Comparison of ENCODE assay signal across 27 mouse cellular contexts in the genomic region with DNA sequence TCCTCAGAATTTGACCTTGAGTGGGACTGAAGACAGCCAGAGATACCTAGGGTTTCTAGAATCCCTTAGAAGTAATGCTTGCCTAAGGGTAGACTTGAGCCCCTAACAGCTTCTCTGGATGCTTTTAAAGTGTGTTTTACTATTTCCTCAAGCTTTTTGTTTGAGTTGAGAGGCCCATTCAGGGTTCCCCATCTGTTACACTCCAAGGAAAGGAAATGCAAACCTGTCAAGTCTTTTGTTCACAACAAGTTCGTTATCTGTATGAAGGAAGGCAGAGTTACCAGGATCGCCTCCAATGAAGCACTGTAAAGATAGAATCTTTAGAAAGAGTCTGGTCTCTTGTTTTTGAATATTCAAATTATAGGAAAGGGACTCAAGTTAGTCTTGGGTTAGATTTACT. TPM values are rescaled to one million over a fixed set of nuclear protein-coding genes. Genes with fewer than 3 reads are reported as not detected.
DNase-seq lines count a peak whose midpoint lies in the region; ATAC-seq and TF ChIP-seq lines count a peak whose summit lies in the region.
"Had no signal": no experiment of that assay in that cellular context is flagged by ENCODE, and none has a peak within 500 bp of the region (broad histone marks: within the 10 kb centered on the region; RNA-seq: fewer than 3 reads in every experiment).

No protein-coding gene starts in this region.

- no peak for TF ChIP-seq CTCF in layer of hippocampus, adult 2 months (conservative IDR thresholded peaks at IDR 0.05)
- TF ChIP-seq CTCF in ES-Bruce4 (IDR thresholded peaks at IDR 0.05; ENCODE audit: low read depth, low read length) (no peak), MEL (IDR thresholded peaks at IDR 0.05 in 2 of 3, conservative IDR thresholded peaks at IDR 0.05 in 1 of 3; ENCODE audit: control insufficient read depth in 1 of 3, insufficient read depth in 1 of 3, low read depth in 2 of 3, low read length in 3 of 3, poor library complexity in 1 of 3, severe bottlenecking in 1 of 3) (no peak)

- no peak for TF ChIP-seq RAD21 in MEL (IDR thresholded peaks at IDR 0.05; ENCODE audit: low read depth, low read length)

- no peak for TF ChIP-seq POLR2A in ES-Bruce4 (IDR thresholded peaks at IDR 0.05; ENCODE audit: insufficient read depth, low read length)
- no peak for TF ChIP-seq POLR2A in MEL (IDR thresholded peaks at IDR 0.05; ENCODE audit: control insufficient read depth in 1 of 2, insufficient read depth in 1 of 2, low read depth in 1 of 2, low read length in 2 of 2, poor library complexity in 1 of 2)

- TF ChIP-seq EP300 in ES-Bruce4 (IDR thresholded peaks at IDR 0.05; ENCODE audit: insufficient read depth, low read depth, low read length), result no peak
- TF ChIP-seq EP300 in MEL (IDR thresholded peaks at IDR 0.05; ENCODE audit: low read depth in 1 of 2, low read length in 2 of 2), result no peak

- H3K27ac ChIP-seq in heart, embryonic 12.5 days (ENCODE audit: poor library complexity, severe bottlenecking), result no peak overlapping the region
- peak overlapping the region; percentile 36; the same call in 1 of the 2 replicates for H3K27ac ChIP-seq in layer of hippocampus, adult 2 months
- H3K27ac ChIP-seq in ES-Bruce4 (ENCODE audit: insufficient read depth, low read length) (peak overlapping the region; percentile 83), MEL (ENCODE audit: control insufficient read depth, low read depth, low read length) (no peak overlapping the region)
- H3K27ac ChIP-seq: embryonic facial prominence, embryonic 10.5 days; forebrain, embryonic 13.5 days; heart, embryonic 13.5 days; hindbrain, postnatal 0 days; midbrain, embryonic 12.5 days; neural tube, embryonic 15.5 days had no signal

- H3K4me1 ChIP-seq in heart, embryonic 12.5 days (replicated peaks), result peaks cover 58% of the 10 kb centered on the region
- H3K4me1 ChIP-seq in ES-Bruce4 (ENCODE audit: control insufficient read depth, insufficient read depth, low read length) (peaks cover 8% of the 10 kb centered on the region), MEL (ENCODE audit: control insufficient read depth in 1 of 2, insufficient read depth in 2 of 2, low read length in 2 of 2) (peaks cover 17 to 19% of the 10 kb centered on the region in 2 experiments)

- ATAC-seq in heart, embryonic 12.5 days (ENCODE audit: insufficient number of reproducible peaks, low FRiP score), result no peak
- ATAC-seq: activated CD4-positive, CD25-positive, alpha-beta regulatory T cell, adult 4 months; forebrain, embryonic 13.5 days; hindbrain, postnatal 0 days; liver, postnatal 0 days; Patski had no signal

- DNase-seq in heart, adult 11 months, result peak; percentile 39
- DNase-seq in layer of hippocampus, adult 2 months (ENCODE audit: low spot score in 2 of 2), result no peak
- DNase-seq in layer of hippocampus, adult 9-10 months (ENCODE audit: low spot score), result no peak
- DNase-seq in MEL (ENCODE audit: low read depth, low spot score), result peak; percentile 32
- no peak for DNase-seq in kidney, adult 18-20 months
- DNase-seq: adrenal gland, adult 8-10 months; B cell, adult 2 months; cerebellum, adult 18-20 months; cerebellum, postnatal 25 days; kidney, adult 8-10 months; kidney, postnatal 10 days; liver; liver, postnatal 0 days; lung, postnatal 14 days; right cerebral cortex, adult 18-20 months; right cerebral cortex, postnatal 4 days had no signal

- H3K9ac ChIP-seq in heart, embryonic 12.5 days, result no peak overlapping the region
- no peak overlapping the region for H3K9ac ChIP-seq in ES-Bruce4 (ENCODE audit: low read depth, poor library complexity, severe bottlenecking)
- no peak overlapping the region for H3K9ac ChIP-seq in MEL (ENCODE audit: control insufficient read depth, low read depth, low read length, poor library complexity, severe bottlenecking)
- H3K9ac ChIP-seq: forebrain, embryonic 13.5 days; liver, postnatal 0 days; midbrain, embryonic 12.5 days; neural tube, embryonic 15.5 days had no signal

- no peaks in the 10 kb centered on the region for H3K9me3 ChIP-seq in heart, embryonic 12.5 days (replicated peaks)
- no peaks in the 10 kb centered on the region for H3K9me3 ChIP-seq in ES-Bruce4 (replicated peaks; ENCODE audit: control insufficient read depth, insufficient read depth, low read length, poor library complexity, severe bottlenecking)
- no peaks in the 10 kb centered on the region for H3K9me3 ChIP-seq in MEL (replicated peaks; ENCODE audit: insufficient read depth, low read length)
- H3K9me3 ChIP-seq: embryonic facial prominence, embryonic 10.5 days; forebrain, embryonic 13.5 days; heart, embryonic 13.5 days; limb, embryonic 10.5 days; midbrain, embryonic 12.5 days; neural tube, embryonic 15.5 days had no signal

- no peak overlapping the region for H3K4me2 ChIP-seq in heart, embryonic 12.5 days
- H3K4me2 ChIP-seq: forebrain, embryonic 13.5 days; midbrain, embryonic 12.5 days; neural tube, embryonic 15.5 days had no signal

- no peaks in the 10 kb centered on the region for H3K36me3 ChIP-seq in heart, embryonic 12.5 days
- H3K36me3 ChIP-seq in ES-Bruce4 (ENCODE audit: control insufficient read depth, insufficient read depth, low read length, poor library complexity, severe bottlenecking) (no peaks in the 10 kb centered on the region), MEL (ENCODE audit: control insufficient read depth in 1 of 2, insufficient read depth in 2 of 2, low read length in 2 of 2) (peaks cover 0 to 28% of the 10 kb centered on the region in 2 experiments; a peak in 3 of 4 replicates)
- H3K36me3 ChIP-seq: embryonic facial prominence, embryonic 10.5 days; heart, embryonic 13.5 days; limb, embryonic 10.5 days; midbrain, embryonic 12.5 days; neural tube, embryonic 15.5 days had no signal

- H3K4me3 ChIP-seq in heart, embryonic 12.5 days, result no peak overlapping the region
- H3K4me3 ChIP-seq in layer of hippocampus, adult 2 months, result no peak overlapping the region
- H3K4me3 ChIP-seq in ES-Bruce4 (ENCODE audit: low read depth, low read length), result no peak overlapping the region
- H3K4me3 ChIP-seq in MEL (ENCODE audit: control insufficient read depth in 1 of 2, insufficient read depth in 1 of 2, low read depth in 2 of 2, low read length in 2 of 2), result no peak overlapping the region
- H3K4me3 ChIP-seq: embryonic facial prominence, embryonic 10.5 days; forebrain, embryonic 13.5 days; heart, embryonic 13.5 days; limb, embryonic 10.5 days; midbrain, embryonic 12.5 days; neural tube, embryonic 15.5 days had no signal

- H3K79me2 ChIP-seq in MEL (ENCODE audit: control insufficient read depth, insufficient read depth, low read length, poor library complexity), result no peaks in the 10 kb centered on the region; the same call in 1 of the 2 replicates

- 8% methylated on average over 2 of the region's 2 CpGs for WGBS in heart, embryonic 12.5 days

- H3K27me3 ChIP-seq in heart, embryonic 12.5 days (replicated peaks), result no peaks in the 10 kb centered on the region
- no peaks in the 10 kb centered on the region for H3K27me3 ChIP-seq in ES-Bruce4 (ENCODE audit: control insufficient read depth, insufficient read depth, low read length, poor library complexity, severe bottlenecking)
- H3K27me3 ChIP-seq in MEL (ENCODE audit: control insufficient read depth in 1 of 2, insufficient read depth in 2 of 2, low read length in 2 of 2), result no peaks in the 10 kb centered on the region
- H3K27me3 ChIP-seq: forebrain, embryonic 13.5 days; heart, embryonic 13.5 days; midbrain, embryonic 12.5 days; neural tube, embryonic 15.5 days; Patski had no signal

TF ChIP-seq in MEL, 35 proteins besides CTCF, POLR2A, EP300 and RAD21:
- no peak for TF ChIP-seq SMC3 (IDR thresholded peaks at IDR 0.05; ENCODE audit: low read depth, low read length)
- no peak for TF ChIP-seq TCF12 (IDR thresholded peaks at IDR 0.05; ENCODE audit: low read depth, low read length)
- no peak for TF ChIP-seq JUND (IDR thresholded peaks at IDR 0.05; ENCODE audit: low read depth, low read length)
- no peak for TF ChIP-seq MXI1 (IDR thresholded peaks at IDR 0.05; ENCODE audit: low read depth, low read length)
- no peak for TF ChIP-seq MAZ (IDR thresholded peaks at IDR 0.05; ENCODE audit: low read depth, low read length)
- TF ChIP-seq KAT2A (conservative IDR thresholded peaks at IDR 0.05; ENCODE audit: low read depth, low read length), result no peak
- no peak for TF ChIP-seq UBTF (IDR thresholded peaks at IDR 0.05; ENCODE audit: borderline replicate concordance, insufficient read depth, low read depth, low read length)
- no peak for TF ChIP-seq MYB (IDR thresholded peaks at IDR 0.05; ENCODE audit: low read depth, low read length)
- no peak for TF ChIP-seq GABPA (IDR thresholded peaks at IDR 0.05; ENCODE audit: low read depth, low read length)
- no peak for TF ChIP-seq NELFE (IDR thresholded peaks at IDR 0.05; ENCODE audit: low read depth, low read length)
- TF ChIP-seq SIN3A (IDR thresholded peaks at IDR 0.05; ENCODE audit: low read length), result no peak
- no peak for TF ChIP-seq MAX (IDR thresholded peaks at IDR 0.05; ENCODE audit: low read length)
- no peak for TF ChIP-seq POLR2AphosphoS5 (IDR thresholded peaks at IDR 0.05; ENCODE audit: borderline replicate concordance, low read depth, low read length)
- no peak for TF ChIP-seq ZNF384 (IDR thresholded peaks at IDR 0.05; ENCODE audit: low read depth, low read length)

RNA-seq across cellular contexts. Expression of a gene that starts 46.8 kb away (rescaled TPM):
- polyA plus RNA-seq in heart, embryonic 12.5 days (2016; fragmentation: Nextera tagmentation; extraction: Ambion mirVana), result 22.0 and 22.7 TPM in 2 replicates
- 100 to 1,000 TPM; 317 to 337 TPM for total RNA-seq in layer of hippocampus, adult 2 months (2021)
- 42.5 and 50.0 TPM in 2 replicates for polyA plus RNA-seq in ES-Bruce4 (2011; ENCODE audit: insufficient read depth, insufficient read length, low read depth, missing spikeins)
- total RNA-seq in MEL (2012; rRNA removed), result 12.2 and 15.6 TPM in 2 replicates
- 10 to 100 TPM in 1 of 2 experiments, not detected in 1; 19.0 TPM for polyA plus RNA-seq in MEL (2012; ENCODE audit: insufficient read depth in 1 of 2, insufficient read length in 2 of 2, low read depth in 1 of 2, low replicate concordance in 2 of 2, missing spikeins in 1 of 2)

Comparison
In these comparisons a context has a peak if more than half of its experiments do, and no peak if none do; other contexts are left out.
1. DNase-seq: peak in heart, adult 11 months (single experiment) and MEL (single experiment); none in layer of hippocampus, adult 2 months (0 of 2), layer of hippocampus, adult 9-10 months (single experiment) and kidney, adult 18-20 months (single experiment).
2. H3K27ac ChIP-seq: peak in layer of hippocampus, adult 2 months (single experiment) and ES-Bruce4 (single experiment); none in heart, embryonic 12.5 days (single experiment) and MEL (single experiment).